Mouse (Mus musculus) mesoderm, embryonic 11.5 days (tissue): ENCODE measurements at regions not wholly inside any gene's neighbourhood (a gene's known extent, or its start where the extent isn't known, plus 50 kb on each side); places are given as distances from the start of the nearest gene placed in this dataset.

Source experiments
- DNase-seq: peaks from one replicate; pipeline ENCODE4 v3.0.0-alpha.2; 2012; ENCODE audit warnings: low read depth, low spot score

DNA sequence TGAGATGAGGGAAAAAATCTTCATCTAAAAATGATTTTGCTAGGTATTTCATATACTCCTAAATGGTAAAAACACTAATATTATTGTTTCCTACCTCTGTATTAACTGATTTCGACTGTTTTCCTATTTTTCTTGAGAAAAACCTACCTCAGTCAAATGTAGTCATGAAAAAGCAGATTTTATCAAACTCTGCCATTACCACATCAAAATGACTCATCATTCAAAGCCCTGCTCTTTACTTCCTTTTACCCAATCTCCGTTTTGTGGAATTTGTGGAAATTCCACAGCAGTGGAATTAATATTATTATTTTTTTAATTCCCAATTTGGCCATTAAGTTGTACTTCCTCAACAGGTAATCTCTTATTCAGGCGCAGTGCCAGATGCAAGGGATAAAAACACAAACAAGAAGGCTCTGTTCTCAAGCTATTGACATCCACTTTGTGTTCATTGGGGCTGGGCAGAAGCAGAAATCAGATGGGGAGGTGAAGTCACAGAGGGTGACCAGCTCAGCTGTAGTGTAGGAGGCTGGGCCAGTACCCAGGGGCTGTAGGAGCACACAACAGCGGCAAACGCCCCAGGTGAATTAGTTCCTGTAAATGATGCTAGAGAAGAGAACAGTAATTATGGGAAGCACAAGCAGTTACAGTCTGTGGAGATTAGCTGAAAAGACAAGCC, 138.2 kb upstream of the Mocs2 start:
- no peak for DNase-seq

DNA sequence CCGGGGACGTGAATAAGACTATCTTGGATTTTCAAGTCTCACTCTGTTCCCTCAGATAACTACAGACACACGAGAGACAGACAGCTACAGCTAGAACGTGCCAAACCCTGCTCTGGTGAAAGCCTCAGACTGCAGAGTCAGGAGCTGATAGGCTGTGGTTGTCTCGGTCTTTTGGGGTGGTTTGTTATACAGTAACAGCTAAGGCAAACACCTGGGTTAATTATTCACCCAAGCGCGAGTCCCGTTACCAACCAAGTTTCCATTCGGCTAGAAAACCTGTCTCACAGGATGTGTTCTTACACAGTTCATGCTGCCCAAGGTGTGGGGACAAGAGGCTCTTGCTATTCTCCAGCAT, 137.7 kb upstream of the Mocs2 start:
- DNase-seq = no peak

DNA sequence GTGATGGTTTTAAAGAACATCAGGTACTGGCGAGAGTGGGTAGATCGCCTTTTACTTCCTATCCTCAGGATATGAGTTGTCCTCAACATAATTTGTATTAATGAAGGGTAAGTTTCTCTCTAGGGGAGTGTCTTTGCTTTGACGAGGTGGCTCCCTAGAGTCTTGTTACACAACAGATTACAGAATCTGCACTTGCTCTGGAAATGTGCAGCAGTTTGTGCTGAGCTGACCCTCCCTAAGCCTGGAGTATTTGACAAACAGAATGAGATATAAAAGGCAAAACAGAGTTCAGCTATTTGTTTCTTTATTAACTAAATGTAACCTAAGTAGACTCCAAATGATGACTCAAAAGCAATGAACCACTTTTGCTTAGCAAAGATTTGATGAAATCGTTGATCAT, 136.8 kb upstream of the Mocs2 start:
- DNase-seq = no peak

DNA sequence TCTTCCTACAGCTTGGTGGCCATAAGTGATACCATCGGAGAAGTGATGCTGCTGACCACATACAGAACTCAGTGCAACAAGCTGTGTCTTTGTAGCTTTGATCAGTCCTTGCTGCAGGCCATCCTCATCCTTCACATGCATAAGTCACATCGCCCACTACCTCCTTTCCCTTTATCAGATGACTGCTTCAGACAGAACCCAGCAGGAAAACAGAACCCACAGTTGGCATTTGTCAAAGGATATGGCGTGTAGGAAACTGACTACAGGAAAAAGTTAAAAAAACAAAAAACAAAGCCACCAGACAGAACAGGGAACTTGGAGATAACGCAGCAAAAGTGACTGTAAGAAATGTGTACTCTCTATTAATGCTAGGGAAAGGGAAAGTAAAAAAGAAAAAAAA, 136.1 kb upstream of the Mocs2 start:
- DNase-seq = no peak

DNA sequence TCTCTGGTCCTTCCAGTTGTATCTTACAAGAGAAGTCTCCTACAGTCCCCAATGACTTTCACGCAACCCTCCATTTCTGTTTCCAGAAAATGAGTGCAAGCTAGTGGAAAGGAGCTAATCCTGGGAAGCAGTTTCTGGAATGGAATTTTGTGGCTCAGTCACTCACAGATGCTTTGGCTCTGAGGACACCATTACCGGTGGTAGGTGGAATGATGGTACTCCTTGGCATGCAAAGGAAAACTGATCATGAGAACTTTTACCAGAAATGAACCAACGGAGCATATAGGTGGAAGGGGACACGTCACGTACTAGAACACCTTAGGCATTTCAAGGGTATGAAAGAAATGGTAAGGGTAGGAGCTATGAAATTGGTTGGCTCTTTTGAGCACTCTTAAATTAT, 135.1 kb upstream of the Mocs2 start:
- no peak for DNase-seq

DNA sequence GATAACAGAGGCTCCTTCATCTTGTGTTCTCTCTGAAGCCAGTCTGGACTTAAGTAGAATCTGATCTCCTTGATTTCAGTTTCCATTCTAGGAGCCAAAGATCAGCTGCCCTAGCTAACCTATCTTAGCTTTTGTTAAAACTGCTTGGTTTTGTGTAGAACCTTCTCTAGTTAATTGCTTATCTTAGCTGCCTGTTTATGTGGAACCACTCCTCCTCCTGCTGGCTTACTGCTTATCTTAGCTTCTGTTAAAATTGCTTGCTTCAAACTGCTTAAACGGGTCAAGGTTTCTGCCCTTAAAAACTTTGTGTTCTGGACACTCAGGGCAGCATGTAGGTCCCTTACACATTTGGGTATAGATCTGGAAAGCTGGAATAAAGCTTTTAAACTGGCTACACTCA, 133.7 kb upstream of the Mocs2 start:
- DNase-seq = no peak

DNA sequence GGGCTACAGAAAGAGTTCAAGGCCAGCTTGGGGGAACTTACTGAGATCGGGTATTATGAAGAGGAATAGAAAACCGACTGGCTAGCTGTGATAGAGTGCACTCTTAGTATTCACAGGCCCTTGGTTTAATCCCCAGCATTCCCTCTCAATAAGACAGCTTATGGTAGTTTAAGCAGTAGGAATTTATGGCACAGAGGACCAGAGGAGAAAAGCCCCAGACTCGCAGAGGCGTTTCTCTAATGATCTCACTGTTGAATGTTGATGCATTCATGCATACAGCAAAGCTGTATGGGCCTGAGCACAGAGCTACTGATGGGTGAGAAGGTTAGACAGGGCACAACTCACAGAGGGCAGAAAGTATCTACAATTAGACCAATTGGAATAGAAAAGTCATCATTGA, 132.7 kb upstream of the Mocs2 start:
- DNase-seq = no peak

DNA sequence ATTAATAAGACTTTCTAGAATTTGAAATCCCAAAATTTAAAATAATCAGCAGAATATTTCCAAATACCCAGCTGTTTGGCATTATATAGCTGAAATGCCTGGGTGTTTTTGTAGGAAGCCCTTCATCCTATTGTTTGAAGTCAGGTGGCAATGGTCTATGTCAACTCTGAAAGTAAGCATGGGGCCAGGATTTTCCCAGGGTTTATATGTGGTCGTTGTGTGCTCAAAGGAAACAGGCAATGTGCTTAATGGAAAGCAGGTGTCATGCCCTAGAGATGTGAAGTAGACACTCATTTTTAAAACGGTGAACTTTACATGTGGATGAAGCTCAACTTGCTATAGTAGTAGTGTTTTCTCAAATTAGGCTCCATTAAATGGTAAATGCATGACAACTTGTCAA, 105.4 kb upstream of the Mocs2 start:
- no peak for DNase-seq

DNA sequence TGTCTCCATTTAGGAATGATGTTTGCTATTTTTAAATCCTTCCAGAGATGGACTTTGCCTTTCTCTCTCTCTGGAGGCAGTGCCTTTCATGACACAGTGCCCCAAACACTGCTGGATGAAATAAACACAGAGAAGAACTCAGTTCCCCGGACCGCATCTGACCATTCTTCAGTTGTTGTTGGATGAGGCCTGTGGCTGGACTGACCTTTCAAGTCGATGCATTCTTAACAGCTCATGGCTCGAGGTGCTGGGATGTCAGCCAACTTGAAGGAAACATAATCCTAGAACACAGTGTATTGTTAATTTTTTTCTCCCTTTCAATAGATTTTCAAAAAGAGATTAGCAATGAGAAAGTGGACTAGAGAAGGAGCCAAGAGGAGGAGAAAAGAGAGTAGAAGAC, 98.3 kb upstream of the Mocs2 start:
- no peak for DNase-seq

DNA sequence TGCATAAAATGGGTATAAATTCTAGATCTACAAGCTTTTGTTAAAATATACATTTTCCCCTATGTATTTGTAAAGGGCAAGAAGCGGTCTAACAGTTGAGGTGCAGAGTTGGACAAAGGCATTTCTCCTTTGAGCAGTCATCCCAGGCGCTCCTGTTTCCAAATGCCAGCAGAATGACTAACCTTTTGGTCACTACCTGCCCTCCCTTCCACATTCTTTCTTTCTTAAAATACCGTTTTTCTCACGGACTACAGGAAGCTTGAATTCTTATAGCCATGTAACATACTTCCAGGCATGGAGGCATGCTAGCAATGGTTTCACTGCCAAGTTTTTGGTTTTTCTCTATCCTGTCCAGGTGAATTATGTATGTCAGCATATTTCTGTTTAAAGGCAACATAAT, 91.2 kb upstream of the Mocs2 start:
- no peak for DNase-seq

DNA sequence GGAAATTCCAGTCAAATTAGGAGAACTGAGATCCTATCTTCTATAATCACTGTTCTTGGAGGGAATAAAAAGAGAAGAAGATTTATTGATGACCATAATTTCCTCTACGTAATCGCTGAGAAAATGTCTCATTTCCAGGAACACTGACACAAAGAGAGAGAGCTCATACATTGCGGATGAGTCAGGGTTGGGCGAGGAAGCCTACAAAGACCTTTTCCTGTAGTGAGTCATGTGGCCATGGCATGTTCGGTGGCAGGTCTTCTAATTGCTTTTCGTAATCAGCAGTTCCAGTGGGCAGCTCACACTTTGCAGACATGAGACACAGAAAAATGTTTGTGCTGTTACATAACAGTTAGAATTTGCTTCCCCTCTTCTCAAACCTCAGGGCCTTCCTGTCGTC, 83.0 kb upstream of the Mocs2 start:
- no peak for DNase-seq

DNA sequence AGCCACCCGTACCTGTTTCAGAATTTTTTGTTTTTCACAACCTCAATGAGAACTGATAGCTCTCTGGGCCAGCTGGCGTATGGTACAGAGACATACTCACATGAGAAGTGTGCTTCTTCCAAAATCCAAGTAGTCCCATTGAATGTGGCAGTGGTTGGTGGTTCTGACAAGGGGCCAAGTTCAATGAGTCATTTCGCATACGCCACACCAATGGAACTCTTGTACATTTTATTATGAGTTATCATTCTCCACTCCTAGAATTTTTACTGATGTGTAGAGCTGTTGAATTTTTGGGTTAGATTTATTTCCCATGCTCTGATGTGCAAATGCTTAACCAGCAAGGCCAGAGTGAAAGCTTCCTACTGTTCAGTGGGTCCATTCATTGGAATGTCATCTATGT, 82.0 kb upstream of the Mocs2 start:
- no peak for DNase-seq

DNA sequence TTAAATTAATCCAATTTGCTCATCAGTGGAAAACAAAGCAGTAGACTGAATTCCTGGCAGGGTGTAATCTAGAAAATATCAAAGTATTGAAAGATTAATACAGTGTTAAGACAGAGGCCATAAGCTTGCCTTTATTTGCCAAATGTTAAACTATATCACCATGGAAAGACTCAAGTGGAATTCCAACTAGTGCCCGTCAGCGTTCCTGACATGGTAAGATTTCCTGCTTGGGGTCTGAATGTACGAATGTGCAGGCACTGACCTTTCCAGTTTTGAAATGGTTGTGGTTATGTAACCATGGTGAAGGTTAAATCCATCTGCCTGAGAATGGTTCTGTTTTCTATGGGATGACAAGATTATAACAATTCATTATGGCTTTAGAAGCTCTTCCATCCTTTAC, 75.5 kb upstream of the Mocs2 start:
- no peak for DNase-seq

DNA sequence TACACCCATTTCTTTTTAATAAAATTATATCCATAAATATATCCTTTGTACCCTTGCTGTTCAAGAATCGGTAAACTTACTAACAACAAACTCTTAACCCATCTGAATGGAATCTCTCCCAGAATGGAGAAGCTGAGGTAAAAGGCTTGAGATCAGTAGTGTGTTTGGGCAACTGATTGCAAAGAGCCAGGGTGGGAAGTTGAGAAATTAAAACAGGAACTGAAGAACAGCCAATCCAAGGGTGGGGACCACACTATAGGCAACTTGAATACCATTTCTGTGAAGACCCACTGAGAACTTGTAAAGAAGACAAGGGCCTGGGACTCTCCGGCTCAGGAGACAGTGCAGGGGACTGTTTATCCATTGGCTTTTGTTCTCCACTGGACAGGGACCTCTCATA, 72.2 kb upstream of the Mocs2 start:
- no peak for DNase-seq

DNA sequence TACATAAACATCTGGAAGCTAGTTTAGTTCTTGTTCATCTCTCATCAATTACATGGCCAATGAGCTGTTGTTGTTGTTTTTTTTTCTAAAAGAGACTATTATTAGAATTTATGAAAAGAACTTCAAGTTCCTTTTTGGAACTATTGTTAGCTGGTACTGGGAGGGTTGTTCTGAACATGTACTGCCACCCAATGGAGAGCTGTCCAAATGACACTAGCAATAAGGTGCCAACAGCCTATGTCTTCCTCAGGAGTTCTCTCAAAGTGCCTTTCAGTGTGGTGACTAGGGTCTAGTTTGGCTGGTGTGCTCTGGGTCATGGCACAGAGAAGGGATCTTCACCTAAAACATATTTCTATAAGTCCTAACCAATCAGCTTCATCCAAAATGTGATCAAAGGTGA, 60.6 kb upstream of the Mocs2 start:
- DNase-seq = no peak

DNA sequence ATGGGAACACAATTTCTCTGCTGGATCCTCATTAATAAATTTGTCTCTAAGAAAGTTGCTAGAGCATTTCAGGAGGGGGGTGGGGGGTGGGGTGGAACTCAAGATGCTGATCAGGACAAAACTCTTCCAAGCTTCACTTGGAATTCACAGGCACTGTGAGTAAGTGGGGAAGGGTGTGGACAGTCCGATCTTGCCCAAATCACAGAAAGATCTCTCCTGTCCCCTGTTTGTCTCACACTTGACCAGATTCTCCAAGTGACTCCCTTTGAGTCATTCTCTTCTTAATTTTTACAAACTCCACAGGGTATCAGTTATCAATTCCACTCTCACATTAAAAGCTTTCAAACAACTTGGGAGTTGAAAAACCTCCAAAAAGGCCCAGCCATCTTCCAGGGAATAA, 58.1 kb upstream of the Mocs2 start:
- no peak for DNase-seq

DNA sequence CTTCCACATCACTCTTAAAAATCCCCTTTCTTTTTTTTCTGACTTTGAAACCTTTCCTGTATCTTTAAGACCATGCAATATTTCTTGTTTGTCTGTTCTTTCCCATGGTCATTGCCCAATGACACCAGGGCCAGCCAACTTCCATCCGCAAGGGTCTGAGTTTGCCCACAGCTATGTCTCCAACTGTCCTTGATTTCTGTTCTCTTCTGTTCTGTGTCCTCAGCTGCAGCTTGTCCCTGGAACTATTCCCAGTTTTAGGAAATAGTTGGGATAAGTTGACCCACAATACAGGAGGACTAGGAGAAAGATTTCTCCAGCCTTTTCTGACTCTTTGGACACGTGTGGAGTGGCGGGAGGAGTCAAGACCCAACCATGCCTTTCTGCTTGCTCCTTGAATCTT, 57.1 kb upstream of the Mocs2 start:
- DNase-seq = no peak
